Mouse (Mus musculus): ENCODE results near the gene Isg20l2.

The Isg20l2 gene

GRCm38 (mm10) chr3:87906981-87907857 lies 22.9 kb upstream of the Isg20l2 start:
- Histone ChIP-seq H3K9me3 (ENCODE audit: low read length) (no peaks in the 10 kb centered on the region), H3K36me3 (ENCODE audit: insufficient read depth, low read length) (peaks cover 16% of the 10 kb centered on the region), H3K4me1 (replicated peaks; ENCODE audit: low read depth, low read length) (peaks cover 49% of the 10 kb centered on the region), H3K27me3 (ENCODE audit: insufficient read depth, low read length) (no peaks in the 10 kb centered on the region), H3K4me3 (replicated peaks; ENCODE audit: low read length) (peak overlapping the region; percentile 96)
- TF ChIP-seq POU5F1 (IDR thresholded peaks at IDR 0.05; ENCODE audit: borderline replicate concordance, low read length) (no peak), NANOG (IDR thresholded peaks at IDR 0.05; ENCODE audit: borderline replicate concordance, low read length) (no peak), CTCF (conservative IDR thresholded peaks at IDR 0.05; ENCODE audit: low read length) (no peak)

- no peak for TF ChIP-seq NANOG (IDR thresholded peaks at IDR 0.05; ENCODE audit: borderline replicate concordance, low read length)
- TF ChIP-seq CTCF (conservative IDR thresholded peaks at IDR 0.05; ENCODE audit: low read length): no peak
- TF ChIP-seq POU5F1 (IDR thresholded peaks at IDR 0.05; ENCODE audit: borderline replicate concordance, low read length): no peak
- H3K27me3 ChIP-seq (ENCODE audit: insufficient read depth, low read length): no peaks in the 10 kb centered on the region
- H3K9me3 ChIP-seq (ENCODE audit: low read length): no peaks in the 10 kb centered on the region
- H3K36me3 ChIP-seq (ENCODE audit: insufficient read depth, low read length): peaks cover 23% of the 10 kb centered on the region
- H3K4me3 ChIP-seq (replicated peaks; ENCODE audit: low read length): peak overlapping the region; percentile 96
- peaks cover 56% of the 10 kb centered on the region for H3K4me1 ChIP-seq (replicated peaks; ENCODE audit: low read depth, low read length)
These were observed 22.2 kb upstream of the Isg20l2 start for GRCm38 (mm10) chr3:87907906-87908305.

- H3K4me3 ChIP-seq (replicated peaks; ENCODE audit: low read length): peak overlapping the region; percentile 96
- no peaks in the 10 kb centered on the region for H3K27me3 ChIP-seq (ENCODE audit: insufficient read depth, low read length)
- peaks cover 38% of the 10 kb centered on the region for H3K36me3 ChIP-seq (ENCODE audit: insufficient read depth, low read length)
- TF ChIP-seq POU5F1 (IDR thresholded peaks at IDR 0.05; ENCODE audit: borderline replicate concordance, low read length) (no peak), CTCF (conservative IDR thresholded peaks at IDR 0.05; ENCODE audit: low read length) (no peak), NANOG (IDR thresholded peaks at IDR 0.05; ENCODE audit: borderline replicate concordance, low read length) (no peak)
- H3K4me1 ChIP-seq (replicated peaks; ENCODE audit: low read depth, low read length): peaks cover 64% of the 10 kb centered on the region
- no peaks in the 10 kb centered on the region for H3K9me3 ChIP-seq (ENCODE audit: low read length)
These were observed 20.7 kb upstream of the Isg20l2 start for GRCm38 (mm10) chr3:87909381-87909780.

GRCm38 (mm10) chr3:87909874-87910273 lies 20.2 kb upstream of the Isg20l2 start:
- H3K36me3 ChIP-seq (ENCODE audit: insufficient read depth, low read length): peaks cover 43% of the 10 kb centered on the region
- H3K27me3 ChIP-seq (ENCODE audit: insufficient read depth, low read length): no peaks in the 10 kb centered on the region
- peaks cover 68% of the 10 kb centered on the region for H3K4me1 ChIP-seq (replicated peaks; ENCODE audit: low read depth, low read length)
- peak overlapping the region; percentile 96 for H3K4me3 ChIP-seq (replicated peaks; ENCODE audit: low read length)
- TF ChIP-seq CTCF (conservative IDR thresholded peaks at IDR 0.05; ENCODE audit: low read length) (no peak), NANOG (IDR thresholded peaks at IDR 0.05; ENCODE audit: borderline replicate concordance, low read length) (peak; percentile 19; the same call in 1 of the 2 replicates)
- H3K9me3 ChIP-seq (ENCODE audit: low read length): no peaks in the 10 kb centered on the region

- Histone ChIP-seq H3K27me3 (ENCODE audit: insufficient read depth, low read length) (no peaks in the 10 kb centered on the region), H3K4me1 (replicated peaks; ENCODE audit: low read depth, low read length) (peaks cover 72% of the 10 kb centered on the region), H3K9me3 (ENCODE audit: low read length) (no peaks in the 10 kb centered on the region), H3K4me3 (replicated peaks; ENCODE audit: low read length) (peak overlapping the region; percentile 96), H3K36me3 (ENCODE audit: insufficient read depth, low read length) (peaks cover 51% of the 10 kb centered on the region)
- TF ChIP-seq NANOG (IDR thresholded peaks at IDR 0.05; ENCODE audit: borderline replicate concordance, low read length) (no peak), POU5F1 (IDR thresholded peaks at IDR 0.05; ENCODE audit: borderline replicate concordance, low read length) (no peak), CTCF (conservative IDR thresholded peaks at IDR 0.05; ENCODE audit: low read length) (no peak)
These were observed 19.5 kb upstream of the Isg20l2 start for GRCm38 (mm10) chr3:87910573-87911141.

GRCm38 (mm10) chr3:87913491-87913890 lies 16.6 kb upstream of the Isg20l2 start:
- Histone ChIP-seq H3K4me1 (replicated peaks; ENCODE audit: low read depth, low read length) (peaks cover 91% of the 10 kb centered on the region), H3K36me3 (ENCODE audit: insufficient read depth, low read length) (peaks cover 78% of the 10 kb centered on the region), H3K4me3 (replicated peaks; ENCODE audit: low read length) (peak overlapping the region; percentile 96; the same call in 1 of the 2 replicates), H3K27me3 (ENCODE audit: insufficient read depth, low read length) (no peaks in the 10 kb centered on the region), H3K9me3 (ENCODE audit: low read length) (no peaks in the 10 kb centered on the region)
- TF ChIP-seq POU5F1 (IDR thresholded peaks at IDR 0.05; ENCODE audit: borderline replicate concordance, low read length) (no peak), CTCF (conservative IDR thresholded peaks at IDR 0.05; ENCODE audit: low read length) (no peak), NANOG (IDR thresholded peaks at IDR 0.05; ENCODE audit: borderline replicate concordance, low read length) (no peak)

- no peaks in the 10 kb centered on the region for H3K9me3 ChIP-seq (ENCODE audit: low read length)
- TF ChIP-seq CTCF (conservative IDR thresholded peaks at IDR 0.05; ENCODE audit: low read length): no peak
- no peak for TF ChIP-seq NANOG (IDR thresholded peaks at IDR 0.05; ENCODE audit: borderline replicate concordance, low read length)
- no peak for TF ChIP-seq POU5F1 (IDR thresholded peaks at IDR 0.05; ENCODE audit: borderline replicate concordance, low read length)
These were observed 16.2 kb upstream of the Isg20l2 start for GRCm38 (mm10) chr3:87913891-87914290.

GRCm38 (mm10) chr3:87916990-87917389 lies 13.1 kb upstream of the Isg20l2 start:
- Histone ChIP-seq H3K4me3 (replicated peaks; ENCODE audit: low read length) (no peak overlapping the region), H3K9me3 (ENCODE audit: low read length) (no peaks in the 10 kb centered on the region), H3K27me3 (ENCODE audit: insufficient read depth, low read length) (no peaks in the 10 kb centered on the region), H3K4me1 (replicated peaks; ENCODE audit: low read depth, low read length) (peaks cover 85% of the 10 kb centered on the region), H3K36me3 (ENCODE audit: insufficient read depth, low read length) (peaks cover 81% of the 10 kb centered on the region)
- TF ChIP-seq CTCF (conservative IDR thresholded peaks at IDR 0.05; ENCODE audit: low read length): 0 out of 2 replicates have a peak, but pooled peaks have one; percentile 3
- no peak for TF ChIP-seq NANOG (IDR thresholded peaks at IDR 0.05; ENCODE audit: borderline replicate concordance, low read length)
- TF ChIP-seq POU5F1 (IDR thresholded peaks at IDR 0.05; ENCODE audit: borderline replicate concordance, low read length): no peak

More at GRCm38 (mm10) chr3:87913891-87914290, 16.2 kb upstream of the Isg20l2 start:
- peaks cover 82% of the 10 kb centered on the region for H3K36me3 ChIP-seq (ENCODE audit: insufficient read depth, low read length)
- H3K4me1 ChIP-seq (replicated peaks; ENCODE audit: low read depth, low read length): peaks cover 91% of the 10 kb centered on the region
- no peaks in the 10 kb centered on the region for H3K27me3 ChIP-seq (ENCODE audit: insufficient read depth, low read length)
- H3K4me3 ChIP-seq (replicated peaks; ENCODE audit: low read length): peak overlapping the region; percentile 96; the same call in 1 of the 2 replicates

Measured in E14TG2a.4 (cell line).